21 mouse cellular contexts compared by ENCODE assay signal in the genomic region with DNA sequence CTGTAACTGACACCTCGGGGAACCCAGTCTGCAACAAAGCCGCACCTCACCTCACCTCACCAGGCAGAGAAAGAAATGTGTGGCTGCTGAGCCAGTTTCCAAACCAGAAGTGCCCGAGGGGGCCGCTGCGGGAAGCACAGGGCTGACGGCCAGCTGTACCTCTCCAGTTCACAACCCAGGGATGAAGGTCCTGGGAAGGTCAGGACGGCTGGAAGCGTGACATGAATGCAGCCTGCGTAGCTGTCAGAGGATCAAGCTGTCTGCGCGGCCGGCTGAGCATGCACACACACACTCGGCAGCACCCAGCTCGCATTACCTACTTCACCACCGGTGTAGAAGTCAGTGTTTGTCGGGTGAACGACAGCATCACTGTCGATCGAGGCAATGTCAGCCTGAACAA. TPM values are rescaled to one million over a fixed set of nuclear protein-coding genes. Genes with fewer than 3 reads are reported as not detected.
DNase-seq lines count a peak whose midpoint lies in the region; ATAC-seq and TF ChIP-seq lines count a peak whose summit lies in the region.
"Had no signal": no experiment of that assay in that cellular context is flagged by ENCODE, and none has a peak within 500 bp of the region (broad histone marks: within the 10 kb centered on the region; RNA-seq: fewer than 3 reads in every experiment).

No protein-coding gene starts in this region.

- peaks cover 32% of the 10 kb centered on the region for H3K4me1 ChIP-seq in hindbrain, embryonic 13.5 days (replicated peaks)
- peaks cover 15% of the 10 kb centered on the region for H3K4me1 ChIP-seq in hindbrain, embryonic 14.5 days (replicated peaks; ENCODE audit: control insufficient read depth, insufficient read depth, low read length)
- peaks cover 30% of the 10 kb centered on the region for H3K4me1 ChIP-seq in heart, embryonic 11.5 days (ENCODE audit: control insufficient read depth, insufficient read depth, low read length)
- no peaks in the 10 kb centered on the region for H3K4me1 ChIP-seq in stomach, postnatal 0 days (replicated peaks; ENCODE audit: control insufficient read depth, insufficient read depth)
- H3K4me1 ChIP-seq: midbrain, embryonic 12.5 days; stomach, embryonic 15.5 days had no signal

- intact Hi-C loops in left cerebral cortex, postnatal 36 days (cut with DNase I) = no loop called here

- ATAC-seq in hindbrain, embryonic 13.5 days (ENCODE audit: low FRiP score) = peak; percentile 21; the same call in 1 of the 2 replicates
- no peak for ATAC-seq in hindbrain, embryonic 14.5 days (ENCODE audit: low FRiP score)
- ATAC-seq in heart, embryonic 11.5 days (replicated peaks; ENCODE audit: insufficient number of reproducible peaks, low FRiP score, low TSS enrichment) = peak; percentile 67; the same call in 1 of the 2 replicates
- ATAC-seq in stomach, postnatal 0 days (ENCODE audit: low FRiP score, low TSS enrichment) = no peak
- ATAC-seq: forebrain, embryonic 16.5 days had no signal

- no peak overlapping the region for H3K4me3 ChIP-seq in hindbrain, embryonic 13.5 days
- no peak overlapping the region for H3K4me3 ChIP-seq in hindbrain, embryonic 14.5 days (replicated peaks; ENCODE audit: low read length)
- H3K4me3 ChIP-seq in heart, embryonic 11.5 days (ENCODE audit: low read depth, low read length) = no peak overlapping the region
- H3K4me3 ChIP-seq in stomach, postnatal 0 days (ENCODE audit: low read depth, low read length) = no peak overlapping the region
- H3K4me3 ChIP-seq: hindbrain, embryonic 15.5 days; midbrain, embryonic 12.5 days; neural tube, embryonic 12.5 days; stomach, embryonic 15.5 days had no signal

- H3K9me3 ChIP-seq in hindbrain, embryonic 13.5 days = no peaks in the 10 kb centered on the region
- no peaks in the 10 kb centered on the region for H3K9me3 ChIP-seq in hindbrain, embryonic 14.5 days (ENCODE audit: control insufficient read depth, low read length)
- no peaks in the 10 kb centered on the region for H3K9me3 ChIP-seq in heart, embryonic 11.5 days (replicated peaks; ENCODE audit: control insufficient read depth, low read length)
- H3K9me3 ChIP-seq in stomach, postnatal 0 days (ENCODE audit: control insufficient read depth, low read length) = no peaks in the 10 kb centered on the region
- H3K9me3 ChIP-seq: G1E; hindbrain, embryonic 15.5 days; midbrain, embryonic 12.5 days; neural tube, embryonic 12.5 days; stomach, embryonic 15.5 days had no signal

- H3K9ac ChIP-seq in hindbrain, embryonic 13.5 days = no peak overlapping the region
- H3K9ac ChIP-seq in hindbrain, embryonic 14.5 days = no peak overlapping the region
- 0 out of 2 replicates have a peak overlapping the region, but pooled peaks have one; percentile 43 for H3K9ac ChIP-seq in heart, embryonic 11.5 days (ENCODE audit: low read depth, low read length)
- no peak overlapping the region for H3K9ac ChIP-seq in stomach, postnatal 0 days (ENCODE audit: low read length)
- H3K9ac ChIP-seq: hindbrain, embryonic 15.5 days; liver, embryonic 14.5 days; midbrain, embryonic 12.5 days; neural tube, embryonic 12.5 days; stomach, embryonic 15.5 days had no signal

- no peaks in the 10 kb centered on the region for H3K27me3 ChIP-seq in hindbrain, embryonic 13.5 days
- H3K27me3 ChIP-seq in hindbrain, embryonic 14.5 days (ENCODE audit: control insufficient read depth, insufficient read depth, low read length) = no peaks in the 10 kb centered on the region
- no peaks in the 10 kb centered on the region for H3K27me3 ChIP-seq in heart, embryonic 11.5 days (ENCODE audit: control insufficient read depth, insufficient read depth, low read length)
- H3K27me3 ChIP-seq in stomach, postnatal 0 days (ENCODE audit: control insufficient read depth, insufficient read depth, low read length) = no peaks in the 10 kb centered on the region
- H3K27me3 ChIP-seq: hindbrain, embryonic 15.5 days; midbrain, embryonic 12.5 days; neural tube, embryonic 12.5 days; stomach, embryonic 15.5 days had no signal

- H3K36me3 ChIP-seq in hindbrain, embryonic 13.5 days = peaks cover 82% of the 10 kb centered on the region
- H3K36me3 ChIP-seq in hindbrain, embryonic 14.5 days (replicated peaks; ENCODE audit: control insufficient read depth, insufficient read depth) = peaks cover 29% of the 10 kb centered on the region
- H3K36me3 ChIP-seq in heart, embryonic 11.5 days (ENCODE audit: control insufficient read depth, insufficient read depth, low read length) = peaks cover 19% of the 10 kb centered on the region
- peaks cover 29% of the 10 kb centered on the region for H3K36me3 ChIP-seq in stomach, postnatal 0 days (ENCODE audit: control insufficient read depth, insufficient read depth, low read length)

- no peak for TF ChIP-seq EP300 in stomach, postnatal 0 days (optimal IDR thresholded peaks at IDR 0.05)

- H3K4me2 ChIP-seq in hindbrain, embryonic 13.5 days = no peak overlapping the region
- no peak overlapping the region for H3K4me2 ChIP-seq in hindbrain, embryonic 14.5 days (replicated peaks)
- H3K4me2 ChIP-seq in heart, embryonic 11.5 days = no peak overlapping the region
- H3K4me2 ChIP-seq in stomach, postnatal 0 days (replicated peaks; ENCODE audit: low read depth) = no peak overlapping the region
- H3K4me2 ChIP-seq: hindbrain, embryonic 15.5 days; midbrain, embryonic 12.5 days; neural tube, embryonic 12.5 days; stomach, embryonic 15.5 days had no signal

- H3K27ac ChIP-seq in hindbrain, embryonic 13.5 days = peak overlapping the region; percentile 48; the same call in 1 of the 2 replicates
- H3K27ac ChIP-seq in hindbrain, embryonic 14.5 days = no peak overlapping the region
- H3K27ac ChIP-seq in heart, embryonic 11.5 days (ENCODE audit: low read depth, low read length) = peak overlapping the region; percentile 82
- H3K27ac ChIP-seq in stomach, postnatal 0 days (replicated peaks) = no peak overlapping the region
- H3K27ac ChIP-seq: hindbrain, embryonic 15.5 days; liver, embryonic 14.5 days; midbrain, embryonic 12.5 days; neural tube, embryonic 12.5 days; stomach, embryonic 15.5 days had no signal

- DNase-seq in hindbrain, embryonic 14.5 days (ENCODE audit: low spot score) = no peak
- DNase-seq in gastrocnemius, postnatal 25 days = peak; percentile 46
- DNase-seq in heart, postnatal 4 days = peak; percentile 81
- DNase-seq in stomach, postnatal 0 days (ENCODE audit: low spot score) = no peak
- no peak for DNase-seq in adrenal gland, adult 18-20 months (ENCODE audit: low spot score in 2 of 2)
- DNase-seq in left cerebral cortex, postnatal 36 days (ENCODE audit: low spot score in 2 of 2) = no peak
- DNase-seq: cerebellum, adult 18-20 months; embryo, embryonic 11 days; left cerebral cortex, postnatal 4 days; lung, postnatal 14 days; right cerebral cortex, postnatal 25 days; thymus, postnatal 4 days had no signal

- TF ChIP-seq CTCF in stomach, postnatal 0 days (IDR thresholded peaks at IDR 0.05; ENCODE audit: low read depth) = no peak

- 70% methylated on average over 19 of the region's 19 CpGs for WGBS in hindbrain, embryonic 13.5 days
- whole genome bisulfite sequencing in hindbrain, embryonic 14.5 days = 68% methylated on average over 19 of the region's 19 CpGs
- 53% methylated on average over 19 of the region's 19 CpGs for WGBS in heart, embryonic 11.5 days (ENCODE audit: insufficient replicate concordance)
- 86% methylated on average over 19 of the region's 19 CpGs for WGBS in stomach, postnatal 0 days

RNA-seq across cellular contexts. Expression of gene H2afy, which starts 48.2 kb away (rescaled TPM):
- 369 and 380 TPM in 2 replicates for polyA plus RNA-seq in hindbrain, embryonic 13.5 days (2015; fragmentation: Nextera tagmentation; extraction: Ambion mirVana)
- 287 and 316 TPM in 2 replicates for polyA plus RNA-seq in hindbrain, embryonic 14.5 days (2014; fragmentation: Nextera tagmentation; extraction: Ambion mirVana)
- total RNA-seq in gastrocnemius, postnatal 25 days (2021) = 10 to 100 TPM; 61.8 to 62.6 TPM
- 154 and 162 TPM in 2 replicates for polyA plus RNA-seq in heart, embryonic 11.5 days (2014; fragmentation: Nextera tagmentation; extraction: Ambion mirVana)
- total RNA-seq in heart, postnatal 4 days (2021) = 10 to 100 TPM; 84.6 to 91.3 TPM
- polyA plus RNA-seq in stomach, postnatal 0 days (2015; fragmentation: Nextera tagmentation; extraction: Ambion mirVana) = 150 and 157 TPM in 2 replicates
- 100 to 1,000 TPM; 121 to 122 TPM for total RNA-seq in adrenal gland, adult 18-20 months (2021)
- total RNA-seq in left cerebral cortex, postnatal 36 days (2021) = 100 to 1,000 TPM in 1 of 2 experiments, 10 to 100 TPM in 1; 95.3 to 109 TPM

Comparison
In these comparisons a context has a peak if more than half of its experiments do, and no peak if none do; other contexts are left out.
1. ATAC-seq: peak in hindbrain, embryonic 13.5 days (single experiment) and heart, embryonic 11.5 days (single experiment); none in hindbrain, embryonic 14.5 days (single experiment) and stomach, postnatal 0 days (single experiment).
2. H3K27ac ChIP-seq: peak in hindbrain, embryonic 13.5 days (single experiment) and heart, embryonic 11.5 days (single experiment); none in hindbrain, embryonic 14.5 days (single experiment) and stomach, postnatal 0 days (single experiment).
3. DNase-seq: peak in gastrocnemius, postnatal 25 days (single experiment) and heart, postnatal 4 days (single experiment); none in hindbrain, embryonic 14.5 days (single experiment), stomach, postnatal 0 days (single experiment), adrenal gland, adult 18-20 months (0 of 2) and left cerebral cortex, postnatal 36 days (0 of 2).